Mouse (Mus musculus) lung, postnatal 0 days (tissue): ENCODE data around the gene 4931406P16Rik.

Experiments used
- CTCF ChIP-seq: IDR thresholded peaks from 2 replicates; pipeline ENCODE4 v1.5.1; 2016; ENCODE audit warnings: antibody characterized with exemption, mild to moderate bottlenecking
- EP300 ChIP-seq: IDR thresholded peaks from 2 replicates; pipeline ENCODE4 v1.6.1; 2016; ENCODE audit warnings: antibody characterized with exemption, mild to moderate bottlenecking, control low read depth

- TF ChIP-seq CTCF, result no peak
- TF ChIP-seq EP300, result no peak
Measured at GRCm38 (mm10) chr7:34189376-34189989, 123.9 kb downstream of the 4931406P16Rik start.
